Mouse (Mus musculus): Measurements from ENCODE around the gene Tmod3. TPM values are rescaled to one million over a fixed set of nuclear protein-coding genes. Genes with fewer than 3 reads are reported as not detected.

Gene Tmod3
- polyA plus RNA-seq, 1 experiment = 14.7 TPM

GRCm38 (mm10) chr9:75551342-75551741, 8.1 kb downstream of the Tmod3 start:
- Histone ChIP-seq H3ac (ENCODE audit: control insufficient read depth, insufficient read length, low read depth) (no peak overlapping the region), H3K4me3 (ENCODE audit: insufficient read depth, poor library complexity, severe bottlenecking) (no peak overlapping the region), H3K36me3 (ENCODE audit: control insufficient read depth, insufficient read depth) (no peaks in the 10 kb centered on the region), H3K79me2 (ENCODE audit: control insufficient read depth, insufficient read depth) (peaks cover 91% of the 10 kb centered on the region), H3K27me3 (ENCODE audit: control insufficient read depth, insufficient read depth, insufficient read length) (no peaks in the 10 kb centered on the region), H3K79me3 (ENCODE audit: low read depth) (peaks cover 45% of the 10 kb centered on the region)
- TF ChIP-seq FOSL1 (IDR thresholded peaks at IDR 0.05; ENCODE audit: insufficient read depth, low read length, poor library complexity, severe bottlenecking) (no peak), MYOD1 (IDR thresholded peaks at IDR 0.05; ENCODE audit: control insufficient read depth, insufficient read length, low read depth) (no peak), CTCF (IDR thresholded peaks at IDR 0.05; ENCODE audit: control insufficient read depth, insufficient read depth, insufficient read length) (no peak), USF1 (IDR thresholded peaks at IDR 0.05; ENCODE audit: low read depth) (no peak), MAX (IDR thresholded peaks at IDR 0.05) (no peak), MYOG (IDR thresholded peaks at IDR 0.05; ENCODE audit: control insufficient read depth, extremely low read depth, insufficient read length) (no peak), CEBPB (IDR thresholded peaks at IDR 0.05; ENCODE audit: low read depth) (no peak)

GRCm38 (mm10) chr9:75549010-75549409, 10.4 kb downstream of the Tmod3 start:
- TF ChIP-seq CEBPB (IDR thresholded peaks at IDR 0.05; ENCODE audit: low read depth) (no peak), MYOD1 (IDR thresholded peaks at IDR 0.05; ENCODE audit: control insufficient read depth, insufficient read length, low read depth) (no peak), MYOG (IDR thresholded peaks at IDR 0.05; ENCODE audit: control insufficient read depth, extremely low read depth, insufficient read length) (no peak), USF1 (IDR thresholded peaks at IDR 0.05; ENCODE audit: low read depth) (no peak), CTCF (IDR thresholded peaks at IDR 0.05; ENCODE audit: control insufficient read depth, insufficient read depth, insufficient read length) (no peak), MAX (IDR thresholded peaks at IDR 0.05) (no peak), FOSL1 (IDR thresholded peaks at IDR 0.05; ENCODE audit: insufficient read depth, low read length, poor library complexity, severe bottlenecking) (no peak)
- peaks cover 73% of the 10 kb centered on the region for H3K79me2 ChIP-seq (ENCODE audit: control insufficient read depth, insufficient read depth)
- no peak overlapping the region for H3K4me3 ChIP-seq (ENCODE audit: insufficient read depth, poor library complexity, severe bottlenecking)
- no peaks in the 10 kb centered on the region for H3K27me3 ChIP-seq (ENCODE audit: control insufficient read depth, insufficient read depth, insufficient read length)
- H3ac ChIP-seq (ENCODE audit: control insufficient read depth, insufficient read length, low read depth) = no peak overlapping the region
- H3K36me3 ChIP-seq (ENCODE audit: control insufficient read depth, insufficient read depth) = no peaks in the 10 kb centered on the region
- peaks cover 38% of the 10 kb centered on the region for H3K79me3 ChIP-seq (ENCODE audit: low read depth)

- Histone ChIP-seq H3K79me2 (ENCODE audit: control insufficient read depth, insufficient read depth) (peaks cover 59% of the 10 kb centered on the region), H3K4me3 (ENCODE audit: insufficient read depth, poor library complexity, severe bottlenecking) (no peak overlapping the region), H3ac (ENCODE audit: control insufficient read depth, insufficient read length, low read depth) (no peak overlapping the region), H3K36me3 (ENCODE audit: control insufficient read depth, insufficient read depth) (no peaks in the 10 kb centered on the region), H3K27me3 (ENCODE audit: control insufficient read depth, insufficient read depth, insufficient read length) (no peaks in the 10 kb centered on the region), H3K79me3 (ENCODE audit: low read depth) (peaks cover 23% of the 10 kb centered on the region)
- TF ChIP-seq MYOG (IDR thresholded peaks at IDR 0.05; ENCODE audit: control insufficient read depth, extremely low read depth, insufficient read length) (no peak), CTCF (IDR thresholded peaks at IDR 0.05; ENCODE audit: control insufficient read depth, insufficient read depth, insufficient read length) (no peak), MYOD1 (IDR thresholded peaks at IDR 0.05; ENCODE audit: control insufficient read depth, insufficient read length, low read depth) (no peak), MAX (IDR thresholded peaks at IDR 0.05) (no peak), USF1 (IDR thresholded peaks at IDR 0.05; ENCODE audit: low read depth) (no peak), CEBPB (IDR thresholded peaks at IDR 0.05; ENCODE audit: low read depth) (peak; percentile 73)
These were observed 12.4 kb downstream of the Tmod3 start for GRCm38 (mm10) chr9:75546885-75547553.

- no peaks in the 10 kb centered on the region for H3K27me3 ChIP-seq (ENCODE audit: control insufficient read depth, insufficient read depth, insufficient read length)
- H3K79me3 ChIP-seq (ENCODE audit: low read depth) = peaks cover 16% of the 10 kb centered on the region
- peaks cover 57% of the 10 kb centered on the region for H3K79me2 ChIP-seq (ENCODE audit: control insufficient read depth, insufficient read depth)
- H3ac ChIP-seq (ENCODE audit: control insufficient read depth, insufficient read length, low read depth) = no peak overlapping the region
- no peak overlapping the region for H3K4me3 ChIP-seq (ENCODE audit: insufficient read depth, poor library complexity, severe bottlenecking)
- no peaks in the 10 kb centered on the region for H3K36me3 ChIP-seq (ENCODE audit: control insufficient read depth, insufficient read depth)
- TF ChIP-seq FOSL1 (IDR thresholded peaks at IDR 0.05; ENCODE audit: insufficient read depth, low read length, poor library complexity, severe bottlenecking) = no peak
- no peak for TF ChIP-seq CEBPB (IDR thresholded peaks at IDR 0.05; ENCODE audit: low read depth)
- TF ChIP-seq MYOG (IDR thresholded peaks at IDR 0.05; ENCODE audit: control insufficient read depth, extremely low read depth, insufficient read length) = no peak
These were observed 13.9 kb downstream of the Tmod3 start for GRCm38 (mm10) chr9:75545514-75545913.

GRCm38 (mm10) chr9:75541497-75541896, 18.0 kb downstream of the Tmod3 start:
- TF ChIP-seq CTCF (IDR thresholded peaks at IDR 0.05; ENCODE audit: control insufficient read depth, insufficient read depth, insufficient read length) = no peak
- no peak for TF ChIP-seq MYOG (IDR thresholded peaks at IDR 0.05; ENCODE audit: control insufficient read depth, extremely low read depth, insufficient read length)
- no peak for TF ChIP-seq MYOD1 (IDR thresholded peaks at IDR 0.05; ENCODE audit: control insufficient read depth, insufficient read length, low read depth)

GRCm38 (mm10) chr9:75536422-75536821, 23.0 kb downstream of the Tmod3 start:
- H3K4me3 ChIP-seq (ENCODE audit: insufficient read depth, poor library complexity, severe bottlenecking) = no peak overlapping the region
- no peaks in the 10 kb centered on the region for H3K36me3 ChIP-seq (ENCODE audit: control insufficient read depth, insufficient read depth)
- no peaks in the 10 kb centered on the region for H3K27me3 ChIP-seq (ENCODE audit: control insufficient read depth, insufficient read depth, insufficient read length)
- no peak overlapping the region for H3ac ChIP-seq (ENCODE audit: control insufficient read depth, insufficient read length, low read depth)
- H3K79me3 ChIP-seq (ENCODE audit: low read depth) = peaks cover 7% of the 10 kb centered on the region
- no peak for TF ChIP-seq MYOD1 (IDR thresholded peaks at IDR 0.05; ENCODE audit: control insufficient read depth, insufficient read length, low read depth)
- no peak for TF ChIP-seq CTCF (IDR thresholded peaks at IDR 0.05; ENCODE audit: control insufficient read depth, insufficient read depth, insufficient read length)
- TF ChIP-seq FOSL1 (IDR thresholded peaks at IDR 0.05; ENCODE audit: insufficient read depth, low read length, poor library complexity, severe bottlenecking) = no peak
- no peak for TF ChIP-seq CEBPB (IDR thresholded peaks at IDR 0.05; ENCODE audit: low read depth)
- no peak for TF ChIP-seq MYOG (IDR thresholded peaks at IDR 0.05; ENCODE audit: control insufficient read depth, extremely low read depth, insufficient read length)
- no peak for TF ChIP-seq MAX (IDR thresholded peaks at IDR 0.05)
- no peak for TF ChIP-seq USF1 (IDR thresholded peaks at IDR 0.05; ENCODE audit: low read depth)
- H3K79me2 ChIP-seq (ENCODE audit: control insufficient read depth, insufficient read depth) = peaks cover 37% of the 10 kb centered on the region

More at GRCm38 (mm10) chr9:75541497-75541896, 18.0 kb downstream of the Tmod3 start:
- Histone ChIP-seq H3K4me3 (ENCODE audit: insufficient read depth, poor library complexity, severe bottlenecking) (no peak overlapping the region), H3K36me3 (ENCODE audit: control insufficient read depth, insufficient read depth) (no peaks in the 10 kb centered on the region), H3K79me3 (ENCODE audit: low read depth) (peaks cover 11% of the 10 kb centered on the region), H3K79me2 (ENCODE audit: control insufficient read depth, insufficient read depth) (peaks cover 43% of the 10 kb centered on the region), H3K27me3 (ENCODE audit: control insufficient read depth, insufficient read depth, insufficient read length) (no peaks in the 10 kb centered on the region), H3ac (ENCODE audit: control insufficient read depth, insufficient read length, low read depth) (no peak overlapping the region)

Data from C2C12 (cell line).